Mouse (Mus musculus): Measurements from ENCODE around the gene Gm49378.

Gene Gm49378

GRCm38 (mm10) chr14:55629312-55629711 lies 8.4 kb downstream of the Gm49378 start:
- DNase-seq = peak; percentile 47 to 57

GRCm38 (mm10) chr14:55628077-55628827 lies 9.4 kb downstream of the Gm49378 start:
- no peak for DNase-seq

GRCm38 (mm10) chr14:55618486-55619195 lies 19.1 kb downstream of the Gm49378 start:
- no peak for DNase-seq

GRCm38 (mm10) chr14:55617822-55618221 lies 19.9 kb downstream of the Gm49378 start, which contains the start of gene Rec8:
Gene Rec8 (plus strand): TSS chr14:55618037.
- DNase-seq = no peak

GRCm38 (mm10) chr14:55616844-55617243 lies 20.9 kb downstream of the Gm49378 start:
- DNase-seq = no peak

- no peak for DNase-seq
Measured at GRCm38 (mm10) chr14:55615876-55616275, 21.8 kb downstream of the Gm49378 start.

- DNase-seq = no peak
Measured at GRCm38 (mm10) chr14:55614565-55615178, 23.0 kb downstream of the Gm49378 start.

GRCm38 (mm10) chr14:55613346-55613745 lies 24.3 kb downstream of the Gm49378 start:
- no peak for DNase-seq

- DNase-seq = no peak
Measured at GRCm38 (mm10) chr14:55608339-55608738, 29.4 kb downstream of the Gm49378 start.

- no peak for DNase-seq
Measured at GRCm38 (mm10) chr14:55605743-55606459, 31.8 kb downstream of the Gm49378 start.

- no peak for DNase-seq
Measured at GRCm38 (mm10) chr14:55604823-55605222, 32.9 kb downstream of the Gm49378 start.

GRCm38 (mm10) chr14:55603633-55604576 lies 33.8 kb downstream of the Gm49378 start:
- peak; percentile 86 to 92 for DNase-seq

- DNase-seq = no peak
Measured at GRCm38 (mm10) chr14:55603271-55603632, 34.4 kb downstream of the Gm49378 start, which contains the start of gene Irf9. Gene Irf9 (plus strand): TSS chr14:55603571.

- no peak for DNase-seq
Measured at GRCm38 (mm10) chr14:55598521-55599390, 38.9 kb downstream of the Gm49378 start.

GRCm38 (mm10) chr14:55596036-55596690 lies 41.5 kb downstream of the Gm49378 start:
- DNase-seq = no peak

- DNase-seq = no peak
Measured at GRCm38 (mm10) chr14:55592226-55592625, 45.5 kb downstream of the Gm49378 start.

- DNase-seq = peak; percentile 87 to 91
Measured at GRCm38 (mm10) chr14:55591331-55591891, 46.3 kb downstream of the Gm49378 start, which contains the start of gene Rnf31. Gene Rnf31 (plus strand): TSS chr14:55591708.

- DNase-seq = peak; percentile 68 to 81
Measured at GRCm38 (mm10) chr14:55590748-55591330, 46.9 kb downstream of the Gm49378 start, which contains the start of gene Psme2. Gene Psme2 (minus strand): TSS chr14:55591113.

GRCm38 (mm10) chr14:55589771-55590448 lies 47.8 kb downstream of the Gm49378 start:
- DNase-seq = no peak

All from thymus, adult 18-20 months (tissue).